Mouse (Mus musculus) telencephalon, adult 2 months (tissue): ENCODE measurements around the gene Chmp2a.

Source experiments
- DNase-seq: peaks from one replicate; pipeline ENCODE4 v3.0.0-alpha.2; 2011; ENCODE audit warnings: low read depth, low spot score

Gene Chmp2a

DNA sequence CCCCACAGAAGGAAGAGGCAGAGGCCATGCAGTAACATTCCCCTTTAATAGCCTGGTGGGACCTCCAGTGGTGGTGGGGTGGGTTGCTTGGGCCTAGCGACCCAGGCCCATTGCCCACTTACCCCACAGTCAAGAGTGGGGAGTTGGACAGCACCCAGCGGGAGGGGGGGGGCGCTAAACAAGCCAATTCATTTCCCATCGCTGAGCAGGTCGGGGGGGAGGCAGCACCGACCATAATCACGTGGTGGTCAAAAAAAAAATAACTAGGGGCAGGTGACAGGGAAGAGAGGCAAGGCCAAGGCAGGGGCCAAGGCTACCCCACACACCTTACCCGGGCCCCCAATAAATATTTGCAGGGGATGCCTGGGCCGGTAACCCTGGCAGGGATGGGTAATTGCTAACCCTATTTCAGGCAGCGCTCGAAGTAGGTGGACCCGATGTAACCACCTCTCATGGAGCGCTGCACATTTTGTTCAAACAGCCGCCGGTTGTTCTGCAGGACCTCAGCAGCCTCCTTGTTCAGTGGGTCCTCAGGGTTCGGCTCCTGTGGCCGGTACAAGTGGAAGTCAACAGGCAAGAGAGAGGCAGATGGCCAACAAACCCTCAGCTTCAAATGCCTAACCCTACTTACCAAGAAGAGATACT lies 726 bp upstream of the Chmp2a start:
- DNase-seq = no peak

DNA sequence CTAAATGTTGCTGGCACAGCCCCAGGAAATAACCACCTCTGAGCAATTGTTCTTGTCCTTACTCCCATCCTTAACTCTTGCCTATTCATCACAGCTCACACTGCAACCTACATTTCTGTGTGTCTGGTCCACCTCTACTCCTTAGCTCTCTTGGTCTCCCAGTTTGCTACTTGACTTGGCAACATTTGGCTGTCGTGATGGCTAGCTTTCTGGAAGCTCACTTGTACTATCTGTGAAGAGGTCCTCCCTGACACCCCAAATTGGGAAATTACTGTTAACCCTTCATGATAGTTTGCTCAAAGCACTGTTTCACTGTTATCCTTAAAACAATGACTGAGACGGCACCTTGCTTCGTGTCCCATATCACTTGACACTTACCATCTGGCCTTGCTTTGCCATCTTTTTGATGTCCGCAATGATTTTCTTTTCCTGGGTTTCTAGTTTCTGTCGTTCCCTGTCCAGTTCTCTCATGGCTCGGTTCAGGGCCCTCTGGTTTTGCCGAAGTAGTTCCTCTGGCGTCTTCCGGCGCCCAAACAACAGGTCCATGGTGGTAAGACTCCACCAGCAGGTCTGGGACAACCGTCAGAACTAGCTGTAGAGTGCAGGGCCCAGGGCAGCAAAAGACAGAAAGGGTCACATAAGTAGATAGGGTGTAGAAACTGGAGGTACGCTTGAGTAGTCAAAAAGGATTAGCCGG lies 1.0 kb downstream of the Chmp2a start:
- DNase-seq = no peak

DNA sequence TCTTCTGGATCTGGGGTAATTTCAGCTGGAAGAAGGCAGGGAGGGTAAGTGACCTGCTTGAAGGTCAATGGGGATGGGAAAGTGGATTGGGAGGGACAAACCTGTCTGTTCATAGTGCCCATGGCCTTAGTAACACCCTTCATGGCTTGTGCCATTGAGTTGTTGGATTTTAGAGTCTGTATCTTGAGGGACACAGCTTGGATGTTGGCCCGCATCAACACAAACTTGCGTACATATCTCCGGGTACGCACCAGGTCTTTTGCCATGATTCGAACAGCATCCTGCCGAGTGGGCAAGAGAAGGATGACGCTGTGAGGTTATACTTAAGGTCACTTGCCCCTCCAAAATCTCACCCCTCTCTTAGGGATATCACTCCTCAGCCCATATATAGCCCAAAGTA lies 2.1 kb downstream of the Chmp2a start:
- no peak for DNase-seq

- no peak for DNase-seq
Measured at GRCm38 (mm10) chr7:13031983-13032382, 2.6 kb downstream of the Chmp2a start.

DNA sequence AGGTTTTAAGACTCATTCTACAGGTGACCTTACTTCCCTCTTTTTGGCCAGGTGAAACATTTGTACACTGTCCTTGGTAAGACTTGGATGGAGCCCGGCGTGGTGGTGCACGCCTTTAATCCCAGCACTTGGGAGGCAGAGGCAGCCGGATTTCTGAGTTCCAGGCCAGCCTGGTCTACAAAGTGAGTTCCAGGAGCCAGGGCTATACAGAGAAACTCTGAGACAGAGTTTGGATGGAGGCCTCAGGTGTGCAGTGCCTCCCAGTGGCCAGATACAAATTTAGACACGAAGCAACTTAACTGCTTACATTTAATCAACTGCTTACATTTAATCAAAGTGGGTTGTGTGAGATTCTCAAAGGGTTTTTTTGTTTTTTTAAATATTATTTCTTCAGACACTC lies 3.5 kb downstream of the Chmp2a start:
- no peak for DNase-seq

- no peak for DNase-seq
Measured at GRCm38 (mm10) chr7:13028986-13029385, 5.6 kb downstream of the Chmp2a start.

DNA sequence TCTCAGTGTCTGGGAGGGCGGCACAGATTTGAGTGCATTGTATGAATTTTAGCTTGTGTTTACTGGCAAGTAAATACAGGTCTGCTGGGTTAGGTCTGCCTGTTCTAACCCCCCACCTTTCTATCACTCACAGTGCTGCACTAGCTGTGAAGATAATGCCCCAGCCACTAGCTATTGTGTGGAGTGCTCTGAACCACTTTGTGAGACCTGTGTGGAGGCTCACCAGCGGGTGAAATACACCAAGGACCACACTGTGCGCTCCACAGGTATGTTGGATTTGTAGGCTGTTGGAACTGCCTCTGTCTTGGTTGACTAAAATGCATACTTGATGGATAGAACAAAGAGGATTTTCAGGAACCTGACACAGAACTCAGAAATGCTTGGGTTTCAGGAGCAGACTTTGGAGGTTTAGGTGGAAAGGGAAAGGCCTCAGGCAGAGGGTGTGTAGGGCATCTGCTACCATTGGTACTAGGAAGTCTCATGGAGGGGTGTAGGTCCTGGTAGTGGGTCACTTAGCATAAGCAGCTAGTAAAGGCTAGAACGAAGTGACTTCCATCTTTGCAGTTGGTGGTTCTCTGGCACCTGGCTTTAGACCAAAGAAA lies 9.0 kb downstream of the Chmp2a start:
- DNase-seq = no peak

GRCm38 (mm10) chr7:13024805-13025204 lies 9.8 kb downstream of the Chmp2a start:
- no peak for DNase-seq

GRCm38 (mm10) chr7:13023928-13024731 lies 10.5 kb downstream of the Chmp2a start:
- DNase-seq = peak; percentile 90

GRCm38 (mm10) chr7:13022773-13023535 lies 11.7 kb downstream of the Chmp2a start:
- no peak for DNase-seq

DNA sequence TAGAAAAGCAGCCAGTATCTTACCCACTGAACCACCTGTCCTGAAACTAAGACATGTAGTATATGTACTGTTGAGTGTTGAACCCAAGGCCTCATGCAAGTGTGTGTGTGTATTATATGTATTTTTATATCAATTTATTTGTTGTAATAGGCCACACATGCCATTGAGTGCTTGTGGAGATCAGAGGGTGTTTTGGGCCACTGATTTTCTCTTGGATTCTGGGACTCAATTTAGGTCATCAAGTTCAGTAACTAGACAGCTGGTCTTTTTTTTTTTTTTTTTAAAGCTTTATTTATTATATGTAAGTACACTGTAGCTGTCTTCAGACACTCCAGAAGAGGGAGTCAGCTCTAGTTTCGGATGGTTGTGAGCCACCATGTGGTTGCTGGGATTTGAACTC lies 19.4 kb downstream of the Chmp2a start:
- DNase-seq = no peak

- no peak for DNase-seq
Measured at GRCm38 (mm10) chr7:13014275-13014839, 20.2 kb downstream of the Chmp2a start.

GRCm38 (mm10) chr7:13013671-13014070 lies 20.9 kb downstream of the Chmp2a start:
- no peak for DNase-seq

GRCm38 (mm10) chr7:13010005-13010908 lies 24.4 kb downstream of the Chmp2a start, which contains the start of gene Zbtb45:
Gene Zbtb45, minus strand, starts transcription at chr7:13010034.
- no peak for DNase-seq

GRCm38 (mm10) chr7:13009143-13010004 lies 25.2 kb downstream of the Chmp2a start:
- peak; percentile 97 for DNase-seq

GRCm38 (mm10) chr7:13007341-13008092 lies 27.1 kb downstream of the Chmp2a start:
- DNase-seq = no peak

DNA sequence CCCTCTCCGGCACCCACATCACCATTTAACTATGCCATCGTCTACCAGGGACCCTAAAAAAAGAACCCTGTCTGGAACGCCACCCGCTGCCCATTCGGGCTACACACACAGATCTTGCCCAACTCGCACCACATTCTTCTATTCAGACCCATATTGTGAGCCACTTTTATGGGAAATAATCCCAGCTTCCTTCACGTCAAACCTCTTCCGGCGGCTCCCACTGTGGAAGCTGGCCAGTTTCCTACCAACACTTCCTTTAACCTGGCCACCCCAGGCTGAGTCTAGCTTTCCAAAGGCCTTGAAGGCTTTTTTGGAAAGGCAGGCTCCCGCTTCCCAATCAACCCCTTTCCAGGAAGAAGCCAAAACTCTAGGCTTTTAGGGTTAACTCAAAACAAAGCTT lies 28.1 kb downstream of the Chmp2a start:
- DNase-seq = no peak

- DNase-seq = no peak
Measured at GRCm38 (mm10) chr7:13006011-13006410, 28.6 kb downstream of the Chmp2a start.
